Comparison of ENCODE assay signal across 7 mouse cellular contexts in genomic region chr2:73585347-73585831, GRCm38 (mm10). TPM values are rescaled to one million over a fixed set of nuclear protein-coding genes. Genes with fewer than 3 reads are reported as not detected.
DNase-seq lines count a peak whose midpoint lies in the region; ATAC-seq lines count a peak whose summit lies in the region.

No protein-coding gene starts in this region.

- peak overlapping the region; percentile 59 for H3K4me3 ChIP-seq in embryonic facial prominence, embryonic 10.5 days
- H3K4me3 ChIP-seq in limb, embryonic 12.5 days (replicated peaks) = peak overlapping the region; percentile 40

- peak overlapping the region; percentile 34; the same call in 1 of the 2 replicates for H3K9ac ChIP-seq in limb, embryonic 12.5 days (replicated peaks)

- H3K4me2 ChIP-seq in limb, embryonic 12.5 days = peak overlapping the region; percentile 60

- H3K4me1 ChIP-seq in embryonic facial prominence, embryonic 10.5 days = peaks cover 48% of the 10 kb centered on the region
- H3K4me1 ChIP-seq in limb, embryonic 12.5 days (replicated peaks) = peaks cover 16% of the 10 kb centered on the region

- no peaks in the 10 kb centered on the region for H3K9me3 ChIP-seq in embryonic facial prominence, embryonic 10.5 days
- H3K9me3 ChIP-seq in limb, embryonic 12.5 days = no peaks in the 10 kb centered on the region

- 17% methylated on average over 12 of the region's 12 CpGs for WGBS in embryonic facial prominence, embryonic 10.5 days
- 19% methylated on average over 12 of the region's 12 CpGs for WGBS in limb, embryonic 12.5 days

- no peak for ATAC-seq in limb, embryonic 12.5 days (ENCODE audit: insufficient number of reproducible peaks, insufficient read depth, low FRiP score, low TSS enrichment, low read depth)

- no peaks in the 10 kb centered on the region for H3K36me3 ChIP-seq in embryonic facial prominence, embryonic 10.5 days (replicated peaks)
- H3K36me3 ChIP-seq in limb, embryonic 12.5 days = no peaks in the 10 kb centered on the region

- H3K27ac ChIP-seq in embryonic facial prominence, embryonic 10.5 days (replicated peaks) = peak overlapping the region; percentile 58
- no peak overlapping the region for H3K27ac ChIP-seq in limb, embryonic 12.5 days

- DNase-seq in urinary bladder, postnatal 14 days (ENCODE audit: low spot score) = peak; percentile 60
- no peak for DNase-seq in urinary bladder, postnatal 10 days (ENCODE audit: low spot score)
- no peak for DNase-seq in embryonic facial prominence, embryonic 10.5 days (ENCODE audit: low spot score)
- DNase-seq in heart, postnatal 4 days = peak; percentile 32
- peak; percentile 24 for DNase-seq in retina, embryonic 14.5 days (ENCODE audit: low spot score)
- no peak for DNase-seq in B cell, adult 2 months

- H3K27me3 ChIP-seq in embryonic facial prominence, embryonic 10.5 days (replicated peaks; ENCODE audit: low read depth, poor library complexity, severe bottlenecking) = peaks cover 13% of the 10 kb centered on the region; the same call in 1 of the 2 replicates
- H3K27me3 ChIP-seq in limb, embryonic 12.5 days = peaks cover 4% of the 10 kb centered on the region; the same call in 1 of the 2 replicates

RNA-seq across cellular contexts. Expression of gene Chrna1, which starts 5.3 kb away (rescaled TPM):
- polyA plus RNA-seq in embryonic facial prominence, embryonic 10.5 days (2016; fragmentation: Nextera tagmentation; extraction: Ambion mirVana) = 0.64 and 0.80 TPM in 2 replicates
- total RNA-seq in heart, postnatal 4 days (2021) = under 1 TPM in 1 of 2 experiments, not detected in 1; 0.14 TPM
- polyA plus RNA-seq in limb, embryonic 12.5 days (2016; fragmentation: Nextera tagmentation; extraction: Ambion mirVana) = 7.9 and 8.6 TPM in 2 replicates

RNA-seq across cellular contexts. Expression of gene Wipf1, which starts 55.9 kb away (rescaled TPM):
- 12.0 and 12.7 TPM in 2 replicates for polyA plus RNA-seq in embryonic facial prominence, embryonic 10.5 days (2016; fragmentation: Nextera tagmentation; extraction: Ambion mirVana)
- total RNA-seq in heart, postnatal 4 days (2021) = 10 to 100 TPM; 19.0 to 20.8 TPM
- polyA plus RNA-seq in limb, embryonic 12.5 days (2016; fragmentation: Nextera tagmentation; extraction: Ambion mirVana) = 16.1 and 17.7 TPM in 2 replicates

Comparison
In these comparisons a context has a peak if more than half of its experiments do, and no peak if none do; other contexts are left out.
1. DNase-seq: peak in urinary bladder, postnatal 14 days (single experiment), heart, postnatal 4 days (single experiment) and retina, embryonic 14.5 days (single experiment); none in urinary bladder, postnatal 10 days (single experiment), embryonic facial prominence, embryonic 10.5 days (single experiment) and B cell, adult 2 months (0 of 2).